Mouse (Mus musculus) heart, embryonic 13.5 days (tissue): ENCODE measurements around the gene Sys1. TPM values are rescaled to one million over a fixed set of nuclear protein-coding genes. Genes with fewer than 3 reads are reported as not detected.

Experiments used
- ATAC-seq: fragments of 200-750 bp; cut with Nextera tagmentation; 2 replicates; pipeline ENCODE4 v1.8.0; 2017; ENCODE audit warnings: moderate TSS enrichment; ENCODE audit not compliant: insufficient number of reproducible peaks, low FRiP score, low TSS enrichment; ENCODE audit errors: extremely low read depth
- H3K27ac ChIP-seq: fragments of 300-500 bp; sonication (generic); replicated peaks from 2 replicates; pipeline ENCODE4 v1.5.1; 2015; ENCODE audit warnings: moderate library complexity, mild to moderate bottlenecking, inconsistent platforms
- H3K27me3 ChIP-seq: fragments of 300-500 bp; sonication (generic); replicated peaks from 2 replicates; pipeline ENCODE4 v1.6.1; 2015; ENCODE audit warnings: mild to moderate bottlenecking, inconsistent platforms
- H3K36me3 ChIP-seq: fragments of 300-500 bp; sonication (generic); 2 replicates; pipeline ENCODE4 v1.6.1; 2015; ENCODE audit warnings: mild to moderate bottlenecking, inconsistent platforms
- H3K4me1 ChIP-seq: fragments of 300-500 bp; sonication (generic); 2 replicates; pipeline ENCODE4 v1.6.1; 2015; ENCODE audit warnings: inconsistent platforms
- H3K4me2 ChIP-seq: fragments of 300-500 bp; sonication (generic); 2 replicates; pipeline ENCODE4 v1.6.1; 2015; ENCODE audit warnings: inconsistent platforms, mild to moderate bottlenecking, moderate library complexity
- H3K4me3 ChIP-seq: fragments of 300-500 bp; sonication (generic); 2 replicates; pipeline ENCODE4 v1.5.1; 2015; ENCODE audit warnings: moderate library complexity, mild to moderate bottlenecking, inconsistent platforms
- H3K9ac ChIP-seq: fragments of 300-500 bp; sonication (generic); 2 replicates; pipeline ENCODE4 v1.6.1; 2015; ENCODE audit warnings: inconsistent platforms, mild to moderate bottlenecking, moderate library complexity
- H3K9me3 ChIP-seq: fragments of 300-500 bp; sonication (generic); 2 replicates; pipeline ENCODE4 v1.6.1; 2016; ENCODE audit warnings: inconsistent platforms
- WGBS: fragments of 180-500 bp; shearing (Covaris S2); methylation state at CpG from one replicate; pipeline ENCODE4 v1.1.7; 2015; ENCODE audit warnings: mixed read lengths; 5-methylcytosine and 5-hydroxymethylcytosine counted together
- polyA plus RNA-seq: library from polyadenylated mRNA; unstranded; fragments of >200 nt; fragmentation: Nextera tagmentation; extraction: Ambion mirVana; gene quantifications from 2 replicates; pipeline ENCODE4 v1.2.1, GENCODE M21; 2015

The Sys1 gene
- polyA plus RNA-seq, 1 experiment from 2014 or later: 37.2 TPM

DNA sequence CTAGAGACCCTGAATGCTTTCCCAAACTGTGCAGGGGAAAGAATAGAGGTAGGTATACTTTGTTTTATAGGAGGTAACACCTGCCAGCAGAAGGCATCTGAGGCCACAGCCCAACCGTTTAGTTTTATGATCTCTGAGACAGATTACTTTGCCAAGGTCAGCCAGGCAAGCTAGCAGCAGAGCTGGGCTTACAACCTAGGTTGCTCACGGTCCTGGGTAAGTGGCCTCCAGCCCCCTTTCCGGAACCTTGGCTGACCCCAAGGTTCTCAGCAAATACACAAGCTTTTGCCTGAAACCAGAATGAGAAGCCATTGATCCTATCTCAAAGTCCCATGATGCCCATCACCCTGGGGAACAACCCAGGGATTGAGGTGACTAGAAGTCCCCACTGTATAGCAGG lies 22.1 kb upstream of the Sys1 start:
- Histone ChIP-seq H3K4me3 (no peak overlapping the region), H3K4me2 (no peak overlapping the region), H3K27me3 (no peaks in the 10 kb centered on the region), H3K27ac (no peak overlapping the region), H3K4me1 (peaks cover 92% of the 10 kb centered on the region), H3K36me3 (peaks cover 3% of the 10 kb centered on the region), H3K9me3 (no peaks in the 10 kb centered on the region), H3K9ac (no peak overlapping the region)
- 68% methylated on average over 3 of the region's 3 CpGs for WGBS
- ATAC-seq: no peak

DNA sequence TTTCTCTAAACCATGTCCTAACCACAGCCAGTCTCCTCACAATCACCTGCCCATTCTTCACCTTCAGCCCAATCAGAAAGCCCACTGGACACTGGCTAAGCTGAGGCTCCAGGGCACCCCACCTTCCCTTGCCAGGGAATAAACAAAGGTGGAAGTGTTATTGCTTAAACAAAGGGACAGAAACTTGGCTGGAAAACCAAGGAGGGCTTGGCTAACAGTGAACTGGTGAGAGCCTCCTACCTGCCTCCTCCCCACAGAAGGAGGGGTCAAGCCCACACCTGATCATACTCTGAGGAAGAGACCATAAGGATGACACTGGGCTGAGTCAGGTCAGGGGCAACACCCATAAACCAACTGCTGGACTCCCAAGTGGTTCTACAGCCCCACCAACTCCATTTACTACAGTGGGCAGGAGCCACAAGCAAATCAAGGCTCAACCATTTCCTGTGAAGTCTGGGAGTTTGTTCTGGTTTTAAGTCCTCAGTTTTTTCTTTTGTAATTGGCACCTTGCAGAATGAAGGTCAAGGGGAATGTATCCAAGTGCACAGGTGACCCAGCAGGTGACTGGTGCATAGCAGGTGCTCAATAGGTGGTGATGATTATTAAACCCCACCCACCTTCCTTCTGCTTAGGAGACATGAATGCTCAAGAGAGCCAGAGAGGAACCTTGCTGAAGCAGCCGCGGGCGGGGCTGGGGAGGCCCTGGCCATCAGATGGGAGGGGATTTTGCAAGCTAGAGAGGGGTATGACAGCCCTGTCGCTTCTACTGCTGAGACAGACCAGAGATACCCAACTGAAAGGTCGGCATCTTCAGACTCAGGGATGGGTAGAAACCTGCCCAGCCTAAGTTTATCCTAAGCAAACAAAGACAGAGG lies 21.3 kb upstream of the Sys1 start:
- H3K4me2 ChIP-seq: no peak overlapping the region
- 26% methylated on average over 5 of the region's 5 CpGs for WGBS
- H3K9me3 ChIP-seq: no peaks in the 10 kb centered on the region
- no peaks in the 10 kb centered on the region for H3K27me3 ChIP-seq
- no peak overlapping the region for H3K27ac ChIP-seq
- peaks cover 96% of the 10 kb centered on the region for H3K4me1 ChIP-seq
- no peak for ATAC-seq
- H3K4me3 ChIP-seq: no peak overlapping the region
- peak overlapping the region; percentile 63 for H3K9ac ChIP-seq
- no peaks in the 10 kb centered on the region for H3K36me3 ChIP-seq

DNA sequence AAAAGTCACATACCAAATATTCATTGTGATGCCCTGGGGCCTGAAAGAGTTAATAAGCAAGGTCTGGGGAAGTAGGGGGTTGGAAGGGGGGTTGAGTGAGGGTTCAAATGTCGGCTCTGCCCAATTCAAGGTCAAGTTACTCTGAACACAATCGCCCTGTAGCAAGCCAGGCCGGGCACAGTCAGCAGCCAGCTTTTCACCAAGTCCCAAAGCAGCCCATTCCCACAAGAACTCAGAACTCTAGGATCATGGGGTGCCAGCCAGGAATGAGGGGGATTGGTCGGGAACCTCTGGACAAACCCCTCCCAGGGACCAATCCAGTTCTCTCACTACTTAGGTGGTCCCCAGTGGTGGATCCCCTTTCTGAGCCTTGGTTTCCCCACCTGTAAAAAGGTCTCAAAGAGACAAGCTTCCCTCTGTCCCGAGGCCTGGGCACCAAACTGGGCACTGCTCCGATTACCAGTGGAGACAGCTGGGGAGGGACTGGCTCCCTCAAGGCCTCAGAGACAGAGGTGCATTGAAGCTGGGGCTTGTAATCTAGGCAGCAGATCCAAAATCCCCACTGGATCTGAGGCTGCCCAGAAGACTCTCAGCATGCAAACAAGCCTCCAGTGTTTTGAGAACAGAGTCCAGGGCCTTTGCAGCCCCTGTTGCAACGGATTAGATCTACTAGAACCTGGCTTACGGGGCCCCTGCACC lies 20.4 kb upstream of the Sys1 start:
- H3K4me3 ChIP-seq: no peak overlapping the region

DNA sequence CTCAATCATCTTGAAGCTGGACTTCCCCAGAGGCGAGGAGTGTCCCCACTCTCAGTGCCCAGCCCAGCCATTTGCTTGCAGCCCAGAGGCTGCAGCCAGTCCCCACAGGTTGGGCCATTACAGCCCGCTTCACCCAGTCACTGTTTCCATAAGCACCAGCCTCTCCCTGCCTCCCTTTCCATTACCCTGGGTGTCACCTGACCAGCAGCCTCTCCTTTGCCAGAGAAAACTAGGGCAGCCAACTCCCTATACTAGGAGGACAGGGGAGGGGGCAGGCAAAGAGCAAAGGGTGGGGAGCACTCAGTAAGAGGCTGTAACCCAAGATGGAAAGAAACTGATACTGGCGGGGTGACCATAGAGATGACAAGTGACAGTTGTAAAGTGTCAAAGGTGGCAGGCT lies 19.8 kb upstream of the Sys1 start:
- H3K27me3 ChIP-seq: peaks cover 7% of the 10 kb centered on the region; the same call in 1 of the 2 replicates
- no peaks in the 10 kb centered on the region for H3K9me3 ChIP-seq
- H3K9ac ChIP-seq: peak overlapping the region; percentile 63; the same call in 1 of the 2 replicates
- H3K4me2 ChIP-seq: 0 out of 2 replicates have a peak overlapping the region, but pooled peaks have one; percentile 3
- no peak overlapping the region for H3K4me3 ChIP-seq
- WGBS: 47% methylated on average over 3 of the region's 3 CpGs
- H3K4me1 ChIP-seq: peaks cover 95% of the 10 kb centered on the region
- H3K36me3 ChIP-seq: no peaks in the 10 kb centered on the region
- H3K27ac ChIP-seq: peak overlapping the region; percentile 63
- ATAC-seq: no peak

More for the DNA sequence above, 20.4 kb upstream of the Sys1 start:
- Histone ChIP-seq H3K4me2 (0 out of 2 replicates have a peak overlapping the region, but pooled peaks have one; percentile 3), H3K36me3 (no peaks in the 10 kb centered on the region), H3K4me1 (peaks cover 95% of the 10 kb centered on the region), H3K27ac (peak overlapping the region; percentile 63), H3K27me3 (peaks cover 5% of the 10 kb centered on the region; the same call in 1 of the 2 replicates), H3K9ac (peak overlapping the region; percentile 63), H3K9me3 (no peaks in the 10 kb centered on the region)
- ATAC-seq: no peak
- 27% methylated on average over 8 of the region's 8 CpGs for WGBS

DNA sequence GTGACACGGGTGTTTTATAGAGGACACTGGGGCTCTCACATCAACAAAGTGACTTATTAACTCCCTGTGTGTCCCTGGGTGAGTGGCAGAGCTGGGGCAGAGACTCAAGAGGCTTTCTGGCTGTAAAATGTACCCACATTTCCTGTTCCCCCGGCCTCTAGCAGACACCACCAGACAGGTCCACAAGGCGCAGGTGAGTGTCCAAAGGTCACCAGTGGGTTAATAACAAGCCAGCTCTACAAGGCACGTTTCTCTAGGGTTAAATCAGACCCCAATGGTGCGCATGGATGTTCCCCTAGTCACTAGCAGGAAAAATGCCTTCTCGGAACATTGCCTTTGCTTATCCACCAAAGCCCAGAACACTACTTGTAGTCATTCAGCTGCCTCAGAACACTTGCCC lies 19.1 kb upstream of the Sys1 start:
- H3K4me2 ChIP-seq: no peak overlapping the region
- 74% methylated on average over 6 of the region's 6 CpGs for WGBS

DNA sequence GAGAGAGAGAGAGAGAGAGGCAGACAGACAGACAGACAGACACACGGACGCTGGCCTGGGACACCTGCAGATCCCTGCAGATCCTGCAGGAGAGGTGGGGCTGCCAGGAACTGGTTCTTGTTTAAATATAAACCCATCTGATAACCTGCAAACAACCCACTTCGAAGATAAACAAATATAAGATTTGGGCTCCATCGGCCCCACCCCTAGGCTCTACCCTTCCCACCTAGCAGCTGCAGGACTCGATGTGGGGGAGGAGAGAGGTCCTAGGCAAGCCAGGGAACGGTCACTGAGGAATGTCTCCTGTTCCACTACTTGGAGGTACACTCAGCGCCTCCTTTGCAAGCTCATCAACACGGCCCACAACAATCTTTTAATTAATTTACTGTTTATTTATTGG lies 18.5 kb upstream of the Sys1 start:
- no peak for ATAC-seq
- 52% methylated on average over 7 of the region's 8 CpGs for WGBS
- H3K4me2 ChIP-seq: no peak overlapping the region
- no peaks in the 10 kb centered on the region for H3K9me3 ChIP-seq
- 0 out of 2 replicates have a peak overlapping the region, but pooled peaks have one; percentile 19 for H3K9ac ChIP-seq
- no peak overlapping the region for H3K4me3 ChIP-seq
- H3K36me3 ChIP-seq: no peaks in the 10 kb centered on the region
- no peak overlapping the region for H3K27ac ChIP-seq
- peaks cover 89% of the 10 kb centered on the region for H3K4me1 ChIP-seq
- H3K27me3 ChIP-seq: peaks cover 7% of the 10 kb centered on the region; the same call in 1 of the 2 replicates

More for the DNA sequence above, 19.1 kb upstream of the Sys1 start:
- ATAC-seq: no peak
- Histone ChIP-seq H3K4me1 (peaks cover 93% of the 10 kb centered on the region), H3K27ac (no peak overlapping the region), H3K27me3 (peaks cover 7% of the 10 kb centered on the region; the same call in 1 of the 2 replicates), H3K9me3 (no peaks in the 10 kb centered on the region), H3K9ac (no peak overlapping the region), H3K36me3 (no peaks in the 10 kb centered on the region), H3K4me3 (no peak overlapping the region)

DNA sequence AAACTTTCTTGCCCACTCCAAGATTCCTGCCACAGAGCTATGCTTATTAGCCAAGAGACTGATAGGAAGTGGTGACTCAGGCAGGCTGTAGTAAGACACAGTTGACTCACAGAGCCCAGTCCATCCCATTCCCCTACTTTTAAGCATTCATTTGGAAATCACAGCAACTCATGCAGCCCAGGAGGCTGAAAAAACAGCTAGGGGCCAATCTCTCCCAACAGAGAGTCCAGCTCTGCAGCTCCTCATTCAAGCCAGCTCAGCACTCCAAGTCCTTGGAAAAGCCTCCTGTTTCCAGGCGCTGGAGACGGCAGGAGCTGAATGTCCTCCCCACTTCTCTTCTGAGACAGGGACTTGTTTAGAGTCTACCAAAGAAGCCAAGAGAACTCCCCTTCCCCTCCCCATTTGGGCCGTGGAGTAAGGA lies 17.8 kb upstream of the Sys1 start:
- 44% methylated on average over 3 of the region's 3 CpGs for WGBS
- Histone ChIP-seq H3K4me3 (no peak overlapping the region), H3K9me3 (no peaks in the 10 kb centered on the region), H3K4me1 (peaks cover 88% of the 10 kb centered on the region), H3K27ac (0 out of 2 replicates have a peak overlapping the region, but pooled peaks have one; percentile 24), H3K9ac (0 out of 2 replicates have a peak overlapping the region, but pooled peaks have one; percentile 19), H3K36me3 (no peaks in the 10 kb centered on the region), H3K4me2 (0 out of 2 replicates have a peak overlapping the region, but pooled peaks have one; percentile 3), H3K27me3 (peaks cover 7% of the 10 kb centered on the region; the same call in 1 of the 2 replicates)
- no peak for ATAC-seq

DNA sequence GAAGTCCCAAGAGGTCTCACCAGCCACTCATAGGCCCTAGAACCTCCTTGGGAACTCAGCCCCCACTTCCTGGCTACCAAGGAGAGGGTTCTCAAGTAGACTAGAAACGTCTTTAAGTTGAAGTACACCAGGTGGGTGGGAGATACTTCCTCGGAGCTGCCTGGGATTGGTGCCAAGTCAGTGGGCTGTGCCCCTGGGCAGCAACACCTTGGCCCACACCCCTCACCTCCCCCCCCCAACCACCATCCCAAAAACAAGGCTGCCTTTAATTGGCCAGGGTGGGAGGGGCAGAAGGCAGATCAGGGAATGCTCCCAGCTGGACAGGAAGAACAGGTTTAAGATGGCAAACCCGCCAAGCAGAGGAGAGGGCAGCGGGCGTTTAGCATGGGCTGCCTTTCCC lies 16.4 kb upstream of the Sys1 start:
- 76% methylated on average over 5 of the region's 5 CpGs for WGBS
- H3K27me3 ChIP-seq: peaks cover 7% of the 10 kb centered on the region; the same call in 1 of the 2 replicates
- ATAC-seq: no peak
- H3K27ac ChIP-seq: no peak overlapping the region
- H3K36me3 ChIP-seq: no peaks in the 10 kb centered on the region
- no peak overlapping the region for H3K4me3 ChIP-seq
- no peak overlapping the region for H3K9ac ChIP-seq
- H3K4me1 ChIP-seq: peaks cover 77% of the 10 kb centered on the region
- no peak overlapping the region for H3K4me2 ChIP-seq
- no peaks in the 10 kb centered on the region for H3K9me3 ChIP-seq

DNA sequence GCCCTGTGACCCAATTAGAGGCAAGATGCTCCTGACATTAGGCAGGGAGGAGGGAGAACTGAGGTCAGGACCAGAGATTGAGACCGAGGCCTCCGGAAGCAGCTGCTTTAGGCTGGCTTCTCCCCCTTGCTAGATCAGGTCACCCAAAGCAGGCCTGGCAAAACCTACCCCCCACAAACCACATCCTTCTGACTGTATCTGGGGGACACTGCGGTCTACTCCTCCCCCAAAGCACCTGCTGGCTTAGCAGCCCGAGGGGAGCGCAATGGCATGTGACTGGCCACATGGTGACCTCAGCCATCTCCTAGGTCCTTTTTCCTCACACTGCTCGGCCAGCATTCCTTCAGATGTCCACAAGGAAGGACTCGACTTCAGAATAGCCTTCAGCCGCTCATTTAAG lies 15.6 kb upstream of the Sys1 start:
- Histone ChIP-seq H3K4me3 (peak overlapping the region; percentile 78), H3K27ac (no peak overlapping the region), H3K9me3 (no peaks in the 10 kb centered on the region), H3K4me2 (peak overlapping the region; percentile 88), H3K27me3 (peaks cover 7% of the 10 kb centered on the region; the same call in 1 of the 2 replicates), H3K4me1 (peaks cover 68% of the 10 kb centered on the region), H3K36me3 (no peaks in the 10 kb centered on the region), H3K9ac (peak overlapping the region; percentile 91)
- WGBS: 39% methylated on average over 8 of the region's 8 CpGs
- no peak for ATAC-seq

DNA sequence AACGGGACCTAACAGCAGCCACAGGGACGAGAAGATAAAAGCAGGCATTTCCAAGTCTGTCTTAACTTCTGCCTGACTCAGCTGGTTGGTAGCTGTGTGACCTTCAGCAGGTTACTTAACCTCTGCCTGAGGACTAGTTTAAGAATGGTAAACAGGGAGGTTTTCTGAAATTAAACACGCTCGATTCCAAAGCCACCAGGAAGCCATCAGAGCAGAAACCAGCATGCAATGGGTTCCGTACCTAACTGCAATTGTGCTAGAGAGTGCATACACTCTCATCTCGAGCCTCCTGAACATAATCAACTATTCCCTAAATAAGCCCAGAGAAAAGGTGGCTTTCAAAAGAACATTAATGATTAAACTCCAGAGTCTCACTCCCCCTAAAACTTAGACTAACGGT lies 15.0 kb upstream of the Sys1 start:
- Histone ChIP-seq H3K4me3 (peak overlapping the region; percentile 78), H3K9ac (peak overlapping the region; percentile 91), H3K36me3 (no peaks in the 10 kb centered on the region), H3K27ac (no peak overlapping the region), H3K4me1 (peaks cover 62% of the 10 kb centered on the region), H3K27me3 (peaks cover 7% of the 10 kb centered on the region; the same call in 1 of the 2 replicates), H3K4me2 (peak overlapping the region; percentile 88), H3K9me3 (no peaks in the 10 kb centered on the region)
- ATAC-seq: no peak
- 23% methylated on average over 7 of the region's 7 CpGs for WGBS
